Mouse (Mus musculus): ENCODE results near the gene Slc9a8. TPM values are rescaled to one million over a fixed set of nuclear protein-coding genes. Genes with fewer than 3 reads are reported as not detected.
"Not testable (repeated sequence)": the region's sequence is repeated elsewhere in the genome, so short reads cannot be mapped to it uniquely, and the experiment has no call there.

Gene Slc9a8
- polyA plus RNA-seq, 1 experiment = 47.7 TPM

- 93% methylated on average over 6 of the region's 6 CpGs for WGBS
- H3K4me3 ChIP-seq (ENCODE audit: extremely low read depth, insufficient read depth, insufficient read length) = no peak overlapping the region
- H3K27me3 ChIP-seq (ENCODE audit: control insufficient read depth, insufficient read depth, low read length) = no peaks in the 10 kb centered on the region
- no peak overlapping the region for H3K27ac ChIP-seq (ENCODE audit: insufficient read depth, low read length)
- DNase-seq (ENCODE audit: low read depth in 1 of 2, low spot score in 2 of 2) = no peak
- no peaks in the 10 kb centered on the region for H3K36me3 ChIP-seq (ENCODE audit: control insufficient read depth, insufficient read depth, low read length)
- no peak for TF ChIP-seq CTCF (IDR thresholded peaks at IDR 0.05; ENCODE audit: extremely low read depth, insufficient read depth, insufficient read length, insufficient replicate concordance)
- no peak for TF ChIP-seq POLR2A (IDR thresholded peaks at IDR 0.05; ENCODE audit: low read depth, low read length)
- peaks cover 16% of the 10 kb centered on the region; the same call in 1 of the 2 replicates for H3K4me1 ChIP-seq (ENCODE audit: control insufficient read depth, insufficient read depth, insufficient read length)
These were observed 34.5 kb upstream of the Slc9a8 start for GRCm38 (mm10) chr2:167386998-167387397.

GRCm38 (mm10) chr2:167394426-167394825 lies 27.1 kb upstream of the Slc9a8 start:
- TF ChIP-seq CTCF (IDR thresholded peaks at IDR 0.05; ENCODE audit: extremely low read depth, insufficient read depth, insufficient read length, insufficient replicate concordance) = no peak
- TF ChIP-seq POLR2A (IDR thresholded peaks at IDR 0.05; ENCODE audit: low read depth, low read length) = no peak
- 33% methylated on average over 7 of the region's 7 CpGs for WGBS
- no peak overlapping the region for H3K4me3 ChIP-seq (ENCODE audit: extremely low read depth, insufficient read depth, insufficient read length)
- no peaks in the 10 kb centered on the region for H3K4me1 ChIP-seq (ENCODE audit: control insufficient read depth, insufficient read depth, insufficient read length)
- H3K27me3 ChIP-seq (ENCODE audit: control insufficient read depth, insufficient read depth, low read length) = no peaks in the 10 kb centered on the region
- no peaks in the 10 kb centered on the region for H3K36me3 ChIP-seq (ENCODE audit: control insufficient read depth, insufficient read depth, low read length)
- H3K27ac ChIP-seq (ENCODE audit: insufficient read depth, low read length) = no peak overlapping the region
- DNase-seq (ENCODE audit: low read depth in 1 of 2, low spot score in 2 of 2) = no peak

DNA sequence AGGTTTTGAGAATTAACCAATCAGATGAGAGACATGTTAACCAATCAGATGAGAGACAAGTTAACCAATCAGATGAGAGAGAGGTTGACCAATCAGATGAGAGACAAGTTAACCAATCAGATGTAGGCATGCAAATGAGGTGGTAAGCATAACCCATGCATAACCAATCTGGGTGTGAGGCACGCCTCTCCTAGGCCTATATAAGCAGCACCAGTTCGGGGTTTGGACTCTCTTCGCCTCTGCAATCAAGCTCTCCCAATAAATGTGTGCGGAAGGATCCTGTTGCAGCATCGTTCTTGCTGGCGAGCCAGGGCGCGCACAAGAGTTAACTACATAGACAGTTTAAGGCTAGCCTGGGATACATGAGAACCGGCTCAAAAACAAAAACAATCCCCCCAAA lies 25.1 kb upstream of the Slc9a8 start:
- H3K4me3 ChIP-seq (ENCODE audit: extremely low read depth, insufficient read depth, insufficient read length); H3K36me3 ChIP-seq (ENCODE audit: control insufficient read depth, insufficient read depth, low read length); DNase-seq (ENCODE audit: low read depth in 1 of 2, low spot score in 2 of 2); H3K27ac ChIP-seq (ENCODE audit: insufficient read depth, low read length); H3K27me3 ChIP-seq (ENCODE audit: control insufficient read depth, insufficient read depth, low read length); H3K4me1 ChIP-seq (ENCODE audit: control insufficient read depth, insufficient read depth, insufficient read length): not testable (repeated sequence)
- 92% methylated on average over 9 of the region's 9 CpGs for WGBS

DNA sequence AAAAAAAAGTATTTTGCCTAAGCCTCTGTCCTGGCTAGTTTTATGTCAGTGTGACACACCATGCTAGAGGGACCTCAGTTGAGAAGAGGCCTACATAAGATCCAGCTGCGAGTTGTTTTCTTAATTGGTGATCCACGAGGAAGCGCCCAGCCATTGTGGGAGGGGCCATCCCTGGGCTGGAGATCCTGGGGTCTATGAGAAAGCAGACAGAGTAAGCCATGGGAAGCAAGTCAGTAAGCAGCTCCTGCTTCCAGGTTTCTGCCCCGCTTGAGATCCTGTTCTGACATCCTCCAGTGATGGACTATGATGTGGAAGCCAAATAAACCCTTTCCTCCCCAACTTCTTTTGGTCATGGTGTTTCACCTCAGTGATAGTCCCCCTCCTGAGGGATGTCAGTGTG lies 22.5 kb upstream of the Slc9a8 start:
- H3K36me3 ChIP-seq (ENCODE audit: control insufficient read depth, insufficient read depth, low read length) = no peaks in the 10 kb centered on the region
- H3K27ac ChIP-seq (ENCODE audit: insufficient read depth, low read length) = no peak overlapping the region
- WGBS = 81% methylated on average over 4 of the region's 4 CpGs
- no peak for TF ChIP-seq POLR2A (IDR thresholded peaks at IDR 0.05; ENCODE audit: low read depth, low read length)
- no peak for TF ChIP-seq CTCF (IDR thresholded peaks at IDR 0.05; ENCODE audit: extremely low read depth, insufficient read depth, insufficient read length, insufficient replicate concordance)
- no peak for DNase-seq (ENCODE audit: low read depth in 1 of 2, low spot score in 2 of 2)
- H3K4me3 ChIP-seq (ENCODE audit: extremely low read depth, insufficient read depth, insufficient read length) = no peak overlapping the region
- H3K4me1 ChIP-seq (ENCODE audit: control insufficient read depth, insufficient read depth, insufficient read length) = no peaks in the 10 kb centered on the region
- H3K27me3 ChIP-seq (ENCODE audit: control insufficient read depth, insufficient read depth, low read length) = no peaks in the 10 kb centered on the region

DNA sequence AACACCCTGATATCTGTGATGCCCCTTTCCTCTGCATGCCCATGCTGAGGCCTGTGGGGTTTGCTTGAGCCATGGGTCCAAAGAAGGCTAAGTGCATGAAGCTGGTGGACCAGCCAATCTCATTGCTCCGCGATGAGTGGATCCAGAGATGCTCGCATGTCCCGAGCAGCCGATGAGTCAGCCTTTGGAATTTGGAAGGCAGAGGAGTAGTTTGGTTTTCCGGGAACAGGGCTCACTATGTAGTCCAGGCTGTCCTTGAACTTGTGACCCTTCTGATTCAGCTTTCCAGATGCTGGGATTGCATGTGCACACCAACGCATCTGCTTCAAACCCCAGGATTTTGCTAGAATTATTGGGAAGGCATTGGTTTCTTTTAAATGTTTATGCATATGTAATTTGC lies 21.9 kb upstream of the Slc9a8 start:
- no peaks in the 10 kb centered on the region for H3K36me3 ChIP-seq (ENCODE audit: control insufficient read depth, insufficient read depth, low read length)
- no peak overlapping the region for H3K4me3 ChIP-seq (ENCODE audit: extremely low read depth, insufficient read depth, insufficient read length)
- no peak for DNase-seq (ENCODE audit: low read depth in 1 of 2, low spot score in 2 of 2)
- 91% methylated on average over 7 of the region's 7 CpGs for WGBS
- H3K27ac ChIP-seq (ENCODE audit: insufficient read depth, low read length) = no peak overlapping the region
- H3K27me3 ChIP-seq (ENCODE audit: control insufficient read depth, insufficient read depth, low read length) = no peaks in the 10 kb centered on the region
- H3K4me1 ChIP-seq (ENCODE audit: control insufficient read depth, insufficient read depth, insufficient read length) = no peaks in the 10 kb centered on the region
- TF ChIP-seq CTCF (IDR thresholded peaks at IDR 0.05; ENCODE audit: extremely low read depth, insufficient read depth, insufficient read length, insufficient replicate concordance) (no peak), POLR2A (IDR thresholded peaks at IDR 0.05; ENCODE audit: low read depth, low read length) (no peak)

DNA sequence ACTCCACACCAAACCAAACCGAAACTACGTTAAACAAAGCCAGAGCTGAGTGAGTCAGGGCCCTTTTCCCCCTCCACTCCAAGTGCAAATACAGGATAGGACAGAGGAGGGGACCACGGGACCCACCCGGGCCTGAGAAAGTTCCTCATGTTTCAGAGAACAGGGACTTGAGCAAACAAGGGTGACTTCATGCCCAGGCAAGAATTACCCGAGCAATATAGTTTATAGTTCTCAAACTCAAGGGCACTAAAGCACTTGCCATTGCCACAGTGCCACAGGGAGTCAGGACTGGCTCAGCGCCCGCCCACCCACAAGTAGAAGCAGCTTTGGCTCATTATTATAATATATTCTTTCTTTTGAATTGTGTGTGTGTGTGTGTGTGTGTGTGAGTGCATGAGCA lies 18.4 kb upstream of the Slc9a8 start:
- 78% methylated on average over 7 of the region's 7 CpGs for WGBS
- no peak for DNase-seq (ENCODE audit: low read depth in 1 of 2, low spot score in 2 of 2)

DNA sequence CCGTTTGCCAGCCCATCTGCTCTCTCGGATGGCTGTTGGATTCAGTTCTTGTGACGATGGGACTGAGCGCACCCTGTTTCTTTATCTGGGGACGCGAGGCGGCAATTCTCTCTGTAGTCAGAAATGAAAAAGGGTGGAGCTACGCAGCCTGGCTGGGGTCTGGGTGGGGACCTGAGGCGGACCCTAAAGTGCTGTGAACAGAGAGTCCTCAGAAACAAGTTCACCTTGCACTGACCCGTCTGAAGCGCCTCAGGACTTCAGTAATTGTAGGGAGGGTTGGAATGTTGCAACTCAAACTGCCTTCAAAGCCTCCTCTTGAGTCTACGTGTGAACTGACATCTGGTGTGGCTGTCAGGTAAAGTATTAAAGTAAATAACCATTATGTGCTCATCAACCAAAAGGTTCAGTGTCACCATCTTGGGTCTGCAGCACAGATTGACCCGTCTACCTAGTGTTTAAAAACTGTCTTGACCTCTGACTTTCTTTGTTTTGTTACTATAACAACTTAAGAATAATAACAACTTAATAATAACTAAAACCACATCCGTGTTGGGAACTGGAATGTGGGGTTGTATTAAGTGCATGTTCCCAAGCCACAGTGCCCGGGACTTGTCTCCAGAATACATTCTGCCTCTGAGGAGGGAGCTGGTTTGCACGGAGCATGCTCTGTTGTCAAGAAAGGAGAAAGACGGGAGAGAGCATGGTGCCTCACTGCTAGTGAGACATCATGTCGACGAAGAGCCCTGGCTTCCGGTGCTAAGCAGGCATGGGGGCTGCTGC lies 16.2 kb upstream of the Slc9a8 start:
- no peak for TF ChIP-seq CTCF (IDR thresholded peaks at IDR 0.05; ENCODE audit: extremely low read depth, insufficient read depth, insufficient read length, insufficient replicate concordance)
- no peak for TF ChIP-seq POLR2A (IDR thresholded peaks at IDR 0.05; ENCODE audit: low read depth, low read length)
- H3K36me3 ChIP-seq (ENCODE audit: control insufficient read depth, insufficient read depth, low read length) = no peaks in the 10 kb centered on the region
- 84% methylated on average over 20 of the region's 20 CpGs for WGBS
- no peak overlapping the region for H3K27ac ChIP-seq (ENCODE audit: insufficient read depth, low read length)
- DNase-seq (ENCODE audit: low read depth in 1 of 2, low spot score in 2 of 2) = no peak
- H3K4me3 ChIP-seq (ENCODE audit: extremely low read depth, insufficient read depth, insufficient read length) = no peak overlapping the region
- H3K27me3 ChIP-seq (ENCODE audit: control insufficient read depth, insufficient read depth, low read length) = no peaks in the 10 kb centered on the region
- no peaks in the 10 kb centered on the region for H3K4me1 ChIP-seq (ENCODE audit: control insufficient read depth, insufficient read depth, insufficient read length)

More for the DNA sequence above, 18.4 kb upstream of the Slc9a8 start:
- no peaks in the 10 kb centered on the region for H3K4me1 ChIP-seq (ENCODE audit: control insufficient read depth, insufficient read depth, insufficient read length)
- H3K36me3 ChIP-seq (ENCODE audit: control insufficient read depth, insufficient read depth, low read length) = no peaks in the 10 kb centered on the region
- no peaks in the 10 kb centered on the region for H3K27me3 ChIP-seq (ENCODE audit: control insufficient read depth, insufficient read depth, low read length)
- TF ChIP-seq CTCF (IDR thresholded peaks at IDR 0.05; ENCODE audit: extremely low read depth, insufficient read depth, insufficient read length, insufficient replicate concordance) (no peak), POLR2A (IDR thresholded peaks at IDR 0.05; ENCODE audit: low read depth, low read length) (no peak)
- no peak overlapping the region for H3K4me3 ChIP-seq (ENCODE audit: extremely low read depth, insufficient read depth, insufficient read length)
- no peak overlapping the region for H3K27ac ChIP-seq (ENCODE audit: insufficient read depth, low read length)

Data from spleen, adult 2 months (tissue).